Mouse (Mus musculus) hindbrain, embryonic 14.5 days (tissue): ENCODE measurements at regions not wholly inside any gene's neighbourhood (a gene's known extent, or its start where the extent isn't known, plus 50 kb on each side); places are given as distances from the start of the nearest gene placed in this dataset.

Experiments
- ATAC-seq: fragments of 200-750 bp; cut with Nextera tagmentation; 2 replicates; pipeline ENCODE4 v1.8.0; 2017; ENCODE audit warnings: moderate number of reproducible peaks, mild to moderate bottlenecking, moderate TSS enrichment, moderate library complexity; ENCODE audit not compliant: low FRiP score
- DNase-seq: peaks from one replicate; pipeline ENCODE4 v3.0.0-alpha.2; 2015; ENCODE audit warnings: low spot score
- H3K27ac ChIP-seq: fragments of 300-500 bp; sonication (generic); 2 replicates; pipeline ENCODE4 v1.5.1; 2014; ENCODE audit warnings: mild to moderate bottlenecking, moderate library complexity
- H3K27me3 ChIP-seq: fragments of 300-500 bp; sonication (generic); 2 replicates; pipeline ENCODE4 v1.6.1; 2014; ENCODE audit warnings: mild to moderate bottlenecking, low read length, mixed read lengths; ENCODE audit not compliant: control insufficient read depth, insufficient read depth
- H3K36me3 ChIP-seq: fragments of 300-500 bp; sonication (generic); replicated peaks from 2 replicates; pipeline ENCODE4 v1.6.1; 2014; ENCODE audit not compliant: control insufficient read depth, insufficient read depth
- H3K4me1 ChIP-seq: fragments of 300-500 bp; sonication (generic); replicated peaks from 2 replicates; pipeline ENCODE4 v1.6.1; 2014; ENCODE audit warnings: antibody characterized with exemption, low read length, mixed read lengths; ENCODE audit not compliant: control insufficient read depth, insufficient read depth
- H3K4me2 ChIP-seq: fragments of 300-500 bp; sonication (generic); replicated peaks from 2 replicates; pipeline ENCODE4 v1.6.1; 2014; ENCODE audit warnings: mild to moderate bottlenecking, moderate library complexity
- H3K4me3 ChIP-seq: fragments of 300-500 bp; sonication (generic); replicated peaks from 2 replicates; pipeline ENCODE4 v1.5.1; 2014; ENCODE audit warnings: mild to moderate bottlenecking, low read length
- H3K9ac ChIP-seq: fragments of 300-500 bp; sonication (generic); 2 replicates; pipeline ENCODE4 v1.6.1; 2014
- H3K9me3 ChIP-seq: fragments of 300-500 bp; sonication (generic); 2 replicates; pipeline ENCODE4 v1.6.1; 2016; ENCODE audit warnings: low read length; ENCODE audit not compliant: control insufficient read depth
- WGBS: fragments of 180-500 bp; shearing (Covaris S2); extraction: QIAGEN DNeasy Blood & Tissue Kit; methylation state at CpG from one replicate; pipeline ENCODE4 v1.1.7; 2014; 5-methylcytosine and 5-hydroxymethylcytosine counted together

DNA sequence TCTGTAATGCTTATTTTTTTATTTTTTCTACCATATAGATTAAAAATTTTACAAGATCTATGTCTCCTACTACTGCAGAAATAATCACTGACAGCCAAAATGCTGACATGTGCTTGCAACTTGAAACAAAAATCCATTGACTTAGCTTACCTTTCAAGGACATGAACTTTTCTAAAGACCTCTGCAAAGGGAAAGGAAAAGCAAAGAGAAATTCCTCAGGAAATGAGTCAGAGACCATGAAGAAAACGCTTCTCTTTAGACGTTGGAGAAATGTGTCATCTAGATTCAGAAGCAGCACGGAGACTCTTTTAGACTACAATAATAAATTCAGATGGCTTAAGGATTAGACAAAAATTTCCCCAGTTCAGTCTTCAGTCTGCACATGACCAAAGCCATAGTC lies 2188.6 kb upstream of the Tenm3 start:
- Histone ChIP-seq H3K9me3 (no peaks in the 10 kb centered on the region), H3K27ac (no peak overlapping the region), H3K4me1 (no peaks in the 10 kb centered on the region), H3K9ac (no peak overlapping the region), H3K4me3 (no peak overlapping the region), H3K27me3 (no peaks in the 10 kb centered on the region), H3K4me2 (no peak overlapping the region), H3K36me3 (no peaks in the 10 kb centered on the region)
- ATAC-seq (no peak), DNase-seq (no peak)
- WGBS: 79% methylated on average over 3 of the region's 3 CpGs

- Histone ChIP-seq H3K4me3 (no peak overlapping the region), H3K36me3 (no peaks in the 10 kb centered on the region), H3K4me1 (no peaks in the 10 kb centered on the region), H3K9ac (no peak overlapping the region), H3K4me2 (no peak overlapping the region), H3K9me3 (no peaks in the 10 kb centered on the region), H3K27ac (no peak overlapping the region), H3K27me3 (no peaks in the 10 kb centered on the region)
- WGBS: 96% methylated on average over 3 of the region's 3 CpGs
- ATAC-seq (no peak), DNase-seq (no peak)
Observed at GRCm38 (mm10) chr8:51010508-51010907, 2166.8 kb upstream of the Tenm3 start.

- Histone ChIP-seq H3K4me3 (no peak overlapping the region), H3K27ac (no peak overlapping the region), H3K9me3 (no peaks in the 10 kb centered on the region), H3K9ac (no peak overlapping the region), H3K4me1 (no peaks in the 10 kb centered on the region), H3K36me3 (no peaks in the 10 kb centered on the region), H3K27me3 (no peaks in the 10 kb centered on the region), H3K4me2 (no peak overlapping the region)
- ATAC-seq (no peak), DNase-seq (peak; percentile 59)
- 59% methylated on average over 4 of the region's 4 CpGs for WGBS
Observed at GRCm38 (mm10) chr8:50967386-50967785, 2123.6 kb upstream of the Tenm3 start.

DNA sequence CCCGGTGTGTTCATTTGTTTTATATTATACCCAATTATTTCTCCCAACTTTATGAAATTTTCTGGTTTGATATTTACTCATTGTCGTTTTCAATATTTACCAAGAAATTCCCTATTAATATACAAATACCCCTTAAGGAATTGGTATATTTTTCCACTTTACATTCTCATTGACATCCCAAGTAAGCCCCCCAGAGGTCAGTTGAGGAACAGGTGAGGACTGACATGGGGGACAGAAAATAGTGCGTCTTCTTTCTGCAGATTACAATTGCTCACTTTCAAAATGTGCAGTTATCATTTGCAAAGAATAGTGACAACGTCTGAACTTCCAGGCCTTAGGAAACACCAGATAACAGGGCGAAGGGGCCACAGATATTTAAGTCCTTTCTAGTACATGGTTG lies 2073.8 kb upstream of the Tenm3 start:
- no peaks in the 10 kb centered on the region for H3K27me3 ChIP-seq
- H3K4me3 ChIP-seq: peak overlapping the region; percentile 72
- no peaks in the 10 kb centered on the region for H3K9me3 ChIP-seq
- peak overlapping the region; percentile 91 for H3K4me2 ChIP-seq
- peak overlapping the region; percentile 74 for H3K9ac ChIP-seq
- H3K4me1 ChIP-seq: peaks cover 9% of the 10 kb centered on the region; the same call in 1 of the 2 replicates
- DNase-seq (peak; percentile 39), ATAC-seq (no peak)
- no peaks in the 10 kb centered on the region for H3K36me3 ChIP-seq
- H3K27ac ChIP-seq: no peak overlapping the region
- WGBS: 22% methylated on average over 5 of the region's 5 CpGs

- Histone ChIP-seq H3K9ac (peak overlapping the region; percentile 74), H3K36me3 (no peaks in the 10 kb centered on the region), H3K4me3 (peak overlapping the region; percentile 72), H3K9me3 (no peaks in the 10 kb centered on the region), H3K4me2 (peak overlapping the region; percentile 91), H3K27me3 (no peaks in the 10 kb centered on the region), H3K27ac (peak overlapping the region; percentile 83), H3K4me1 (peaks cover 9% of the 10 kb centered on the region; the same call in 1 of the 2 replicates)
- no peak for ATAC-seq
- DNase-seq: no peak
- WGBS: under 1% methylated on average over 8 of the region's 8 CpGs
Observed at GRCm38 (mm10) chr8:50916733-50917113, 2073.0 kb upstream of the Tenm3 start.

- H3K36me3 ChIP-seq: no peaks in the 10 kb centered on the region
- no peaks in the 10 kb centered on the region for H3K9me3 ChIP-seq
- whole genome bisulfite sequencing: 0% methylated on average over 51 of the region's 56 CpGs
- peak overlapping the region; percentile 91 for H3K4me2 ChIP-seq
- ATAC-seq (peak; percentile 89), DNase-seq (peak; percentile 70)
- peak overlapping the region; percentile 83 for H3K27ac ChIP-seq
- peak overlapping the region; percentile 72 for H3K4me3 ChIP-seq
- peaks cover 9% of the 10 kb centered on the region; the same call in 1 of the 2 replicates for H3K4me1 ChIP-seq
- H3K27me3 ChIP-seq: no peaks in the 10 kb centered on the region
- H3K9ac ChIP-seq: peak overlapping the region; percentile 74
Observed at GRCm38 (mm10) chr8:50915876-50916732, 2072.4 kb upstream of the Tenm3 start.

DNA sequence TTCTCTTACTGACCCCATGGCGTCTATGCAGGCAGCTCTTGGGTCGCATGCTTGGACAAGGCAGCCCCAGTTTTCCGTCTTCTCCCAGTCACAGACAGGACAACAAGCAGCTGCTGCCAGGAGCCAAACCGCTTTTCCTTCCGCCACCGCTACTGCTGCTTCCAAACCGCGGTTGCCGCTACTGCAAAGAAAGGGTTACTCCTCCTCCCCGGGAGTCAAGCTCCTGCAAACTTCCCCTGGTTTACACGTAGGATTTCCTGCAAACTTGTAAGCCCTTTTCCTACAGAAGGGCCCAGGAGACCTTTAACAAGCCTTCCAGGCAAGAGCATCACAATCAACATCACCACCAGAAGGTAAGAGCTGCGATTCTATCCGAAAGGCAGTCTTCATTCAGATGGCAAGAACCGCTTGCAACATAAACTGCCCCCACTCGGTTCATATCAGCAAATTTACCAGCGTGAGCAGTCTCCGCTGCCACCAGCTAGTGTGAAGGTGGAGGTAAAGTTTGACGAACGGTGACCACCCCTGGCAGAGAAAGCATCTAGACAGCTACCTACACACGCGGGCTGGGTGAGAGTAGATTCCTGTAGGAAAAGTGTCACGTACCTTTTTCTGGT lies 2071.6 kb upstream of the Tenm3 start:
- DNase-seq (peak; percentile 33), ATAC-seq (peak; percentile 53)
- Histone ChIP-seq H3K27me3 (no peaks in the 10 kb centered on the region), H3K4me3 (peak overlapping the region; percentile 72), H3K36me3 (no peaks in the 10 kb centered on the region), H3K9ac (peak overlapping the region; percentile 74), H3K9me3 (no peaks in the 10 kb centered on the region), H3K4me2 (peak overlapping the region; percentile 91), H3K4me1 (peaks cover 9% of the 10 kb centered on the region; the same call in 1 of the 2 replicates), H3K27ac (peak overlapping the region; percentile 83; the same call in 1 of the 2 replicates)
- WGBS: under 1% methylated on average over 22 of the region's 22 CpGs

DNA sequence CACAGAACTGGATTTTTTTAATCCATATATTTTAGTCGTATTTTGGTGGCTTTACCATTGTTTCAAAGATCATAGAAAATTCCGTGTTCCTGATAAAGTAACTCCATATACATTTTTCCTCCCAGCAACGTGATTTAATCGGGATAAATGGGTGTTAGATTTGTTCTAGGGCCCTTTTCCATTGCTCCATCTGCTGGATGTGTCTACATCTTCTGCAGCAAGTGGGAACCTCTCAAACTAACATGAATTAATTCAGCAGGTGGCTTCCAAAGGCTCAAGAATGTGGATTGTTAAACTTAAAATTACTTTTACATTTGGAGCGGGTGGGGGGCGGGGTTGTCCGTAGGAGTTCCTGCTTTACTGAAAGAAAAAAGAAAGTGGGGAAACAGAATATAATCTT lies 2070.9 kb upstream of the Tenm3 start:
- ATAC-seq (no peak), DNase-seq (no peak)
- Histone ChIP-seq H3K9me3 (no peaks in the 10 kb centered on the region), H3K27ac (no peak overlapping the region), H3K27me3 (no peaks in the 10 kb centered on the region), H3K9ac (peak overlapping the region; percentile 74), H3K4me1 (peaks cover 9% of the 10 kb centered on the region; the same call in 1 of the 2 replicates), H3K4me3 (peak overlapping the region; percentile 72), H3K4me2 (peak overlapping the region; percentile 91), H3K36me3 (no peaks in the 10 kb centered on the region)
- 17% methylated on average over 7 of the region's 7 CpGs for WGBS

- no peaks in the 10 kb centered on the region for H3K4me1 ChIP-seq
- DNase-seq (no peak), ATAC-seq (no peak)
- no peak overlapping the region for H3K4me3 ChIP-seq
- no peak overlapping the region for H3K9ac ChIP-seq
- no peaks in the 10 kb centered on the region for H3K27me3 ChIP-seq
- H3K27ac ChIP-seq: no peak overlapping the region
- H3K9me3 ChIP-seq: no peaks in the 10 kb centered on the region
- no peaks in the 10 kb centered on the region for H3K36me3 ChIP-seq
- 87% methylated on average over 5 of the region's 5 CpGs for WGBS
- no peak overlapping the region for H3K4me2 ChIP-seq
Observed at GRCm38 (mm10) chr8:50878198-50878597, 2034.4 kb upstream of the Tenm3 start.
